Mouse (Mus musculus) cerebellum, postnatal 25 days (tissue): Measurements from ENCODE around the gene Plekhg4.
A peak's percentile ranks its signal among the peaks of the same experiment; 100 is the strongest.

ENCODE experiments used
- DNase-seq, 2 experiments: peaks; one replicate each; pipeline ENCODE4 v3.0.0; 2021; ENCODE audit warnings: mixed read lengths in 2 of 2

The Plekhg4 gene

DNA sequence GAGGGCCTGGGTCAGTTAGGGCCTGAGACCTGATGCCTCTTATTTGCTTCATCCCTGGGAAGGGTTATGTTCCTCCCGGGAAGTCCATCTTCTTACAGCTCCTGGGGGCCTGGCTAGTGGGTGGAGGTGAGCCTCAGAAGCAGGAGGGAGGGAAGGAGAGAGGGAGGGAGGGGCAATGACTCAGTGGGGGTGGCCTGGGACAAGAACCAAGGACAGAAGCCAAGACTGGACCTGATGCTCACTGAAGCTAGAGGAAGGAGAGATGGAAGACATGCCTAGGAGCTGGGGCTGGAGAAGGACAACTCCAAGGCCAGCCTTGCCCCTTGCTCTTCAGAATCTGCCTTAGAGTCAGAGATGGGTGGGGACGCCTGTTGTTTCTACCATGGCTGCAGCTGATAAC is at the start of gene Plekhg4:
Plekhg4 (plus strand) TSS at position 243 of the 400 bp plus-strand sequence.
- no peak for DNase-seq

DNA sequence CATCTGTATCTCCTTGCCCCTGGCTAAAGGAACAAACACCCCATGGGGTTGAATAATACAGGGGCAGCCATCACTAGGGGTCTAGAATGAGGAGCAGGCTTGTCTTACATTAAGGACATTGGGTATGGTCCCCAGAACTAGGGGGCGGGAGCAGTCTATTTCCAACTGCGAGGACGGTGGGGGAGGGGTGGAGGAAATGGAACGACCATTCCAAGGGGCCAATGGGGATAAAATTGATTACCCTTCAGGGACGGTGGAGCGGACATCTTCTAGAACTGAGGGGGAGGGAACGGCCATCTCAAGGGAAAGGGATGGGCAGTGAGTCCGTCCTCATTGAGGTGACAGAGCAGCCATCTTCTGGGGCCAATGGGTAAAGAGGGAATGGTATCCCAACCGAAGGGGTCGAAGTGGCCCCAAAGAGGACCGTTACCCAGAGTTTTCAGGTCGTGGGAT is 47.4 kb upstream of the Plekhg4 start:
- peak in 1 of 2 experiments; percentile 60 for DNase-seq

DNA sequence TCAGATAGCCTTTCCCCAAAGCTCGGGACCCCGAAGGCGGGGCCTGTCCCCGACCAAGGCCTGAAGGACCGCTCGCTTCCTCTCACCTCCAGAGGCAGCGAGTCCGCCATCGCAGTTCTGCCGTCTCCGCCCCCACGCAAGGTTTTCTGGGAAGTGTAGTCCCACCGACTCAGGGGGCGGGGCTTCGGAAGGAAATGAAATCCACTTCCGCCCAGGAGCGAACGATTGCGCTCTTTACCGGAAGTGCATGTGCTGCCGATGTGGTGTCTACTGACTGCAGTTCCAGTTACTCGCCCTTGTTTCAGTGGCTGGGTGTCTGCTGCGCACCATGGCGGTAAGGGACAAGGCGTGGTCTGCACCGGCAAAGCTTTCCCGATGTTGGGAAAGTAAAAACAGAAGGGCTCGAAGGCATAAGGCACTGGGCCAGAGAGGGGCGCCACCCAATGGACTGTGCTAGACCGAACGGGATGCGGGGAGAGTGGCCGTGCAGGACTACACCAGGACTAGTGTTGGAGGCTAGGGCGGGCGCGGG is 46.9 kb upstream of the Plekhg4 start, which contains the start of the genes Lrrc29 and Tmem208:
Lrrc29 (minus strand) TSS at position 138 of the 532 bp plus-strand sequence.
Tmem208 (plus strand) TSS at position 214 of the 532 bp plus-strand sequence.
- peak; percentile 97 to 99 for DNase-seq

GRCm38 (mm10) chr8:105326968-105327367 is 46.1 kb upstream of the Plekhg4 start:
- peak in 1 of 2 experiments; percentile 16 for DNase-seq

DNA sequence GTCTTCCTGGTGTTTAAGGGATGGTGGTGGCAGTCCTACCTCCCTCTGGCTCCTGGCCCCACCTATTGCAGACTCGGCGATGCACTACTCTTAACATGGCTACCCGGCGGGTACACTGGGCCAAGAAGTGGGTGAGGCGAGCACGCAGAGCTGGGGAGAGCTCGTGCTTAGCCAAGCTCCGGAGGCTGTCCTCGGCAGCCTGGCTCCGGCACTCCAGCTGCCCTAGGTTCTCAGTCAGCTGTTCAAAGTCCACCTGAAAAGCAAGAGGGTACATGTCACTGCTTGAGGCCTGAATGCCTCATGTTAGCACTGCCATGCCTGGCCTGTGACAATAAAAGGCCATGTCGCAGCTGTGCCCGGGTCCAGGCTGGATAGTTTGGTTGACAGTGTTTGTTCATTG is 42.7 kb upstream of the Plekhg4 start:
- no peak for DNase-seq

DNA sequence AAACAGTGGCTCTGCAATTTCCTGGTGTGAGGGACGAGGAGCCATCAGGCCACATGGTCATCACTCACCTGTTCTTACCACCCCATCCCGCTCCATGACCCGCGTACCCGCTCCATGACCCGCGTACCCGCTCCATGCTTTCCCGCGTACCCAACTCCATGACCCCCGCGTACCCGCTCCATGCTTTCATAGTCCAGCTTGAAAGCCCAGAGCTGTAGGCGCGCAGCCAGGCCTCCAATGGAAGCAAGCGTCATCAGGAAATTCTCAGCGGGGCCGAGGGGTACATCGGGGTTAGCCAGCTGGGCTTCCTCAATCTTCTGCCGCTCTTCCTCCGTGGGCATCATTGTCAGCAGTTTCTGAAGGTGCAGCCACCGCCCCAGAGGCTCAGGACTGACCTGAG is 41.6 kb upstream of the Plekhg4 start:
- peak in 1 of 2 experiments; percentile 30 for DNase-seq

- no peak for DNase-seq
Observed at GRCm38 (mm10) chr8:105331931-105332330, 41.1 kb upstream of the Plekhg4 start.

DNA sequence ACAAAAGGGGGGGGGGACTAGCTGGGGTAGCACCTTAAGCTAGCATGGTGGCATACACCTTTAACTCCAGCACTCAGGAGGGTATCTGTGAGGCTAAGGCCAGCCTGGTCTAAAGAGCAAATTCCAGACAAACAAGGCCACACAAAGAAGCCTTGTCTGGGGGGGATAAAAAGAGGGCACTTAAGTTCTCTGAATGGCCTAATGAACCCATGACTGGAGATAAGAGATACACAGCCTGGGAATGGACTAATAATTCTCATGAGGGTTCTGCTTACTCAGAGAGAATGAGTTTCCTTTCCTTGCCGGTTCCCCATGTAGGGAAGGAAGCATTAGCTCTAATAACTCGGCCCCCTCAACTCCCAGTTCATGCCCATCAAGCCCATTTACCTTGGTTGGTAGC is 40.6 kb upstream of the Plekhg4 start:
- DNase-seq = no peak

DNA sequence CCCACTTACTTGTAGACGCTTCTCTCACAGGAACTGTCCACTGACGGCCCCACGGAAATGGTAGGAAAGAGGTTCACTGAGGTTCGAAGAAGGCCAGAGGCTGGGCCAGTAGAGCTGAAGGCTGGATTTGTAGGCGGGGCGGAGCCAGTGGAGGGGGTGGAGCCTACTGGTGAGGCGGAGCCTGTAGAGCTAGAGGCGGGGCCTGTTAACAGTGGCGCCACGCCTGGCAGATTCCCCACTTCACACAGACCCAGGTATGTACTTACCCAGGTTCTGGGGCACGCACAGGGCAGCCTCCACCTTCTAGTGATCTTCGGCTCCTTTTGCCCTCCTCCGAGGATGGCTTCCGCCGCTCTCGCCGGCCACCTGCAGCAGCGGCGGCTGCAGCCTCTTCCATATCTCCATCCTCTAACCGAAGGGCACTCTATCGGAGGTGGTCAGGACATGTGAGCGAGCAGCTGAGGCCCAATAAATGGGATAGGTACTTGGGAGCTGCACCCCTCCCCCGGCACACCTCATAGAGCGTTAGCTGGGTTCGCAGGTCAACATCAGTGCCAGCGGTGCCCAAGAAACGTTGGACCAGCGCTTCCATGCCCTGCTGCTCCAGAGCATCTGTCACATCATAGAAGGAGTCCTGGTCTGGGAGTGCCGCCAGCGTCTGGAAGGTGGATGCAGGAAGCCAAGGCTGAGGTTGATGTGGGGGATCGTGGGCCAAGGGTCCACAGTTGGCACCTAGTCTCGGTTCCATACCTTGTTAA is 36.5 kb upstream of the Plekhg4 start:
- DNase-seq = peak in 1 of 2 experiments; percentile 34

DNA sequence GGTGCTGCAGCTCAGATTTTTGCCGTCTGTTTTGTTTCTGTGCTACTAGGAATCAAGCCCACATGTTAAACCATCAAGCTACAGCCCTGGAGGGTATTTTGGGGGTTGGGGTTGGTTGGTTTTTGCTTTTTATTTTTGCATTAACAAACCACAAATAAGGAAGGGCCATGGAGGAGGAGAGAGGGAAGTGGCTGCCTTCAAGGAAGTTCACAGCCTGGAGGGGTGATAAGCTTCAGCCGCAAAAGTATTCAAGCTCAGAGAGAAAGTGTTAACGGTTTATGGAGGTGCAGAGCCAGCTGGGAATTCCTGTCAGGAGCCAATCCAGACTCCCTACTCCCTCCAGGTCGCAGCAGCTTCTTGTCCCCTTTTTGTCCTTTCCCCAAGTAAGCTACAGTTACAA is 34.1 kb upstream of the Plekhg4 start:
- DNase-seq = no peak

DNA sequence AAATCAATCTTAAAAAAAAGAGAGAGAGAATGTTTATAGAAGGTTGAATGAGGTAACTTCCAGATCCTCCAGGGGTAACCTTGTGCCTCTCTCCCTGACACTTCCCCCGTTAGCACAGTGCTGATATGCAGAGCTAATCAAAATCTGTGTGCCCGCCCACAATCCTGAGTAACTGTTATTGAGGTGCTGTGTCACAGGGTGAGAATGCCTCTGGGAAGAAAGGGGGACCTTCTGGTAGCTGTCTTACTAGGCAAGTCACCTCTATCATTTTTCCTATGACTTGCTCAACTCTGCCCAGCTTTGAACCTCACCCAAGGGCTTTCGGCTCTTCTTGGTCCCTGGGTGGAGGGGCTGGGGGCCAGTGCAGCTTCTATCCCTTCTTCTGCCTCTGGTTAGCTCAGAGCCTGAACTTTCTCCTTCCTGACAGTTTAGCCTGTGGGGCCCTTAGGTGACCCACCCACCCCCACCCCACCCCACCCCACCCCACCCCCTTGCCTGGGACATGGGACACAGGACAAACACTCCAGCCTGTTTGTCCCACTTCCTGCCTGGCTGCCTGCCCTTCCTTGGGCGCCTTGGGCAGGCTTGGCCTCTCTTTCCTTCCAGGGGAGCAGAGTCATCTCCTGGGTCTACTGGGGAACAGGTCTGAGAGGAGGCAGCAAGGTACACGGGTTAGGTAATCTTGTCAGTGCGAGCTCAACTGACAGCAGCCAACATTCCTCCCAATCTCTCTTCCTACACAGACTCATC is 33.0 kb upstream of the Plekhg4 start:
- peak in 1 of 2 experiments; percentile 12 for DNase-seq

GRCm38 (mm10) chr8:105341399-105341798 is 31.7 kb upstream of the Plekhg4 start:
- no peak for DNase-seq

GRCm38 (mm10) chr8:105342768-105343167 is 30.3 kb upstream of the Plekhg4 start:
- no peak for DNase-seq

DNA sequence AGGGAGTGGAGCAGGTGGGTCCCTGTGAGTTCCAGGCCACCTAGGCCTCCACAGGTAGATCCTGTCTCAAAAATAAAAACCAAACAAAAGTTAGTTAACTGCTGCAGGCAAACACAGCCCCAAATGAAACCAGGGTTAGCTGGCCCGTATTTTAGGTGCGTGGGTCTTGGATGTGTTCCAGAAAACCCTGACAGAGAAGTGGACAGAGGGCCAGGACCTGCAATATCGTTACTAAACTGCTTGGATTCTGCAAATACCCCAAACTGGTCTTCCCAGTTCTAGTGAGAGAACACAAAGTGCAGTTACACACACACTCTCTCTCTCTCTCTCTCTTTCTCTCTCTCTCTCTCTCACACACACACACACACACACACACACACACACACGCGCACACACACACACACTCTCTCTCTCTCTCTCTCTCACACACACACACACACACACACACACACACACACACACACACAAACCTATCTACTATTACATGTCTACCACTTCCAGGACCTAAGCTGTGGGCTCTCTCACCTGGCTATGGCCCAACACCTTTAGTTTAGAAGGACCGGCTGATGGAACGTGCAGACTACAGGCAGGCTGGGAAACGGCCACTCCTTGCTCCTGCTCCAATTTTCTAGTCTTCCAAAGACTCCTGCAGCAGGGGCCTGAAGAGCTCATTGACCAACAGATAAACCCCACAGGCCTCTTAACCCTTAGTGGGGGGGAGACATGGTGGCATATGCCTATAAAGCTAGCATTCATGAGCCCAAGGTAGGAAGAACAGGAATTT is 29.1 kb upstream of the Plekhg4 start:
- no peak for DNase-seq

DNA sequence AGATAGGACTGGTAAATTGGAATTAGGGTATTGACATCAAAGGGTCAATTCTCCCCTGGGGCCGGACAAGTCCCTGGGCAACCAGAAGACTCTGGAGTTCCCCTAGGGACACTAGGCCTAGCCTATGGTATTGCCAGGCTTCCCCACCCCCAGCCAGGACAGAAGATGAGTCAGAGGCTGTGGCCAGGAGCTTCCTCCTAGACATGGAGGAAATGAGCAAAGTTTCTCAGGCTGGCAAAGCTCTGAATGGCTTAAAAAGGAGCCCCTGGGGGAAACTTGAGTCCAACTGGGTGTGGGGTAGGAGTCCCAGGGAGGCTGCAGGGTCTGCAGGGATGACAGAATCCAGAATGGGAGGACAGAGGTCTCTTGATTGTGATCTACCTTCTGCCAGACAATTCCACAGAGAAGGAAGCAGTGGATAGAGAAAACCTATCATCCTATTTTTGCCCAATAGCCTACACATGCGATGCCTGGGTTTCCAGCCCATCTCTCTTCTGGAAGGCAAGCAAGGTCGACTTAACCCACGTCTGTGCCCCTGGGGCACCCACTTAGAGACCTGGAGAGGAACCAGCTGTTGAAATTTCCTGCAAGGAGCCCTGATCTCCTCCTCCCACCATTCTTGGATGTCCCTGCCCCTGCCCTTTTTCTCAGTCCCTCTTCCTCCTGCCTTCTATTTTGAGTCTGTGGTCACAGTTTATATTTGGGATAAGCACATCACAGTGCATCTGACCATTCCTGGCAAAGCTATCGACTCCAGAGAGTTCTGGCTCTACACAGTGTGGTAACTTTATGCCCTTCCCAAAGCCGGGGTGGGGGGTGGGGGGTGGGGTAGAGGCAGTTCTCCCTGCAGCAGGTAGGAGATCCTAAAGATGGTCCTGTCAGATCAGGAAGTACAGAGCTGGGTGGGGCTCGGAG is 27.8 kb upstream of the Plekhg4 start:
- no peak for DNase-seq

DNA sequence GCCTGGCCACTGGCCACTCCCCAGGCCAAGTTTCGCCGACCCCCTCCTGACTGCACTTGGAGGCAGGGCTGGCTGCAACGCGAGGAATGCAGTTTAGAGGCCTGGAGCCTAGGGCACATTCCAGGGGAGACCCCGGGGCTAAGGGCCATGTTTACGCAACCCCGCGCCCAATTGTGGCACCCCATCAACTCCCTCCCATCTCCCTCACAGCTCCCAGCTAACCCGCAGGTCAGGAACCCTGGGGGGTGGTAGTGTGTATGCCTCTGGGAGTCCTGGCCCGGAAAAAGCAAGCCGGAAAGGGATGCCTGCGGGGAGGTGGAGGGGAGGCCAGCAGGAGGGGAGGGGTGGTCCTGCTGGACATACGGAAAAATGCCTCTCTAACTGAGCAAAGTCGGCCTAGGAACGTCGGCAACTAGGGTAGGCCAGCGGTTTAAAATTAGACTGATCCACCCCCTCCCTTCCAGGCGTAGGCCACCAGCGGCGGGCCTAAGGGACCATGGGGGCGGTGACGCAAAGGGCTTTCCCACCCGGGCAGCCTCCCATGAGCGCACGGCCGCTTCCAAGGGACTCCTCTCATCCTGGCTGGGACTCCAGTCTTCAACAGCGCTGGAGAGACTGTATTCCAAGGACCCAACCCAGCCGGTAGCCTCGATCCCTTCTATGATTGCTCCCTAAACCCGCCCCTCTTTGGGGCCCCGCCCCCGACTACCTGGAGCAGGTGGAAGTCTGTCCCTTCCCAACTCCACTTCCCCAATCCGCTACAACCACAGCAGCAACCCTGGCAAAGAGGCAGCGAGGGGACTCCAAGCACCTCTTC is 26.3 kb upstream of the Plekhg4 start:
- DNase-seq = peak in 1 of 2 experiments; percentile 54

- DNase-seq = peak; percentile 91 to 96
Observed at GRCm38 (mm10) chr8:105347428-105348221, 25.4 kb upstream of the Plekhg4 start, which contains the start of gene Fhod1. Gene Fhod1 (minus strand): TSS chr8:105347953.

- peak; percentile 74 to 80 for DNase-seq
Observed at GRCm38 (mm10) chr8:105348450-105349095, 24.5 kb upstream of the Plekhg4 start, which contains the start of gene Slc9a5. Gene Slc9a5 (plus strand): TSS chr8:105348843.
